Comparison of ENCODE assay signal across 14 mouse cellular contexts in genomic region chr1:134335211-134335923, GRCm38 (mm10). TPM values are rescaled to one million over a fixed set of nuclear protein-coding genes. Genes with fewer than 3 reads are reported as not detected.
DNase-seq lines count a peak whose midpoint lies in the region; ATAC-seq and TF ChIP-seq lines count a peak whose summit lies in the region.
"Had no signal": no experiment of that assay in that cellular context is flagged by ENCODE, and none has a peak within 500 bp of the region (broad histone marks: within the 10 kb centered on the region; RNA-seq: fewer than 3 reads in every experiment).

No protein-coding gene starts in this region.

- H3K27ac ChIP-seq in heart, postnatal 0 days (ENCODE audit: low read depth) = peak overlapping the region; percentile 14; the same call in 1 of the 2 replicates
- peak overlapping the region; percentile 97 for H3K27ac ChIP-seq in cerebellum, adult 2 months (ENCODE audit: insufficient read depth, low read length)
- peak overlapping the region; percentile 9; the same call in 1 of the 2 replicates for H3K27ac ChIP-seq in limb, embryonic 15.5 days
- H3K27ac ChIP-seq in midbrain, embryonic 10.5 days (replicated peaks) = no peak overlapping the region
- H3K27ac ChIP-seq: kidney, embryonic 15.5 days had no signal

- no peak for TF ChIP-seq EP300 in heart, postnatal 0 days (IDR thresholded peaks at IDR 0.05; ENCODE audit: low read depth)

- ATAC-seq in heart, postnatal 0 days (ENCODE audit: insufficient read depth, low read depth) = no peak
- peak; percentile 51 for ATAC-seq in frontal cortex, adult (ENCODE audit: low TSS enrichment)
- no peak for ATAC-seq in limb, embryonic 15.5 days (ENCODE audit: insufficient number of reproducible peaks, low FRiP score, low TSS enrichment, low read depth)
- ATAC-seq in erythroid progenitor cell, adult 5-6 weeks (replicated peaks; ENCODE audit: low FRiP score, poor library complexity, severe bottlenecking) = no peak

- TF ChIP-seq POLR2A in cerebellum, adult 2 months (IDR thresholded peaks at IDR 0.05; ENCODE audit: borderline replicate concordance, insufficient read depth, low read length) = 0 out of 2 replicates have a peak, but pooled peaks have one; percentile 7

- H3K36me3 ChIP-seq in heart, postnatal 0 days (replicated peaks; ENCODE audit: control insufficient read depth, insufficient read depth, low read length) = no peaks in the 10 kb centered on the region
- no peaks in the 10 kb centered on the region for H3K36me3 ChIP-seq in limb, embryonic 15.5 days
- no peaks in the 10 kb centered on the region for H3K36me3 ChIP-seq in midbrain, embryonic 10.5 days
- H3K36me3 ChIP-seq: kidney, embryonic 15.5 days had no signal

- H3K4me3 ChIP-seq in heart, postnatal 0 days (ENCODE audit: low read depth, low read length) = no peak overlapping the region
- H3K4me3 ChIP-seq in cerebellum, adult 2 months (replicated peaks; ENCODE audit: insufficient read depth, low read depth, low read length) = peak overlapping the region; percentile 6
- no peak overlapping the region for H3K4me3 ChIP-seq in limb, embryonic 15.5 days
- no peak overlapping the region for H3K4me3 ChIP-seq in midbrain, embryonic 10.5 days
- H3K4me3 ChIP-seq: kidney, embryonic 15.5 days had no signal

- 52% methylated on average over 13 of the region's 13 CpGs for WGBS in heart, postnatal 0 days
- 14% methylated on average over 13 of the region's 13 CpGs for WGBS in cerebellum, adult 2 months
- WGBS in limb, embryonic 15.5 days = 55% methylated on average over 13 of the region's 13 CpGs
- 87% methylated on average over 13 of the region's 13 CpGs for WGBS in midbrain, embryonic 10.5 days

- no peaks in the 10 kb centered on the region for H3K9me3 ChIP-seq in heart, postnatal 0 days (replicated peaks; ENCODE audit: control insufficient read depth, low read length)
- no peaks in the 10 kb centered on the region for H3K9me3 ChIP-seq in limb, embryonic 15.5 days
- H3K9me3 ChIP-seq in midbrain, embryonic 10.5 days (replicated peaks) = no peaks in the 10 kb centered on the region
- H3K9me3 ChIP-seq: kidney, embryonic 15.5 days had no signal

- no peak overlapping the region for H3K9ac ChIP-seq in heart, postnatal 0 days (replicated peaks; ENCODE audit: low read depth, low read length)
- H3K9ac ChIP-seq in limb, embryonic 15.5 days = no peak overlapping the region
- H3K9ac ChIP-seq: kidney, embryonic 15.5 days had no signal

- no peak overlapping the region for H3K4me2 ChIP-seq in heart, postnatal 0 days (ENCODE audit: low read depth, low read length)
- H3K4me2 ChIP-seq in limb, embryonic 15.5 days = no peak overlapping the region
- H3K4me2 ChIP-seq: kidney, embryonic 15.5 days had no signal

- DNase-seq in heart, postnatal 0 days (ENCODE audit: low spot score) = no peak
- no peak for DNase-seq in heart, adult 9 months (ENCODE audit: low spot score in 2 of 2)
- DNase-seq in cerebellum, adult 2 months = peak; percentile 91 to 96
- DNase-seq in midbrain, embryonic 10.5 days (ENCODE audit: low spot score) = no peak
- DNase-seq: embryo, embryonic 11 days; lung, adult 18-20 months; thymus, postnatal 25 days had no signal

- no peak for TF ChIP-seq CTCF in heart, postnatal 0 days (IDR thresholded peaks at IDR 0.05; ENCODE audit: low read depth)
- no peak for TF ChIP-seq CTCF in cerebellum, adult 2 months (IDR thresholded peaks at IDR 0.05; ENCODE audit: borderline replicate concordance, insufficient read depth, low read depth, low read length)

- no peaks in the 10 kb centered on the region for H3K27me3 ChIP-seq in heart, postnatal 0 days (ENCODE audit: control insufficient read depth, insufficient read depth, low read length)
- no peaks in the 10 kb centered on the region for H3K27me3 ChIP-seq in cerebellum, adult 2 months (ENCODE audit: control insufficient read depth, insufficient read depth, low read length)
- no peaks in the 10 kb centered on the region for H3K27me3 ChIP-seq in limb, embryonic 15.5 days
- H3K27me3 ChIP-seq in midbrain, embryonic 10.5 days (ENCODE audit: low read depth, poor library complexity, severe bottlenecking) = no peaks in the 10 kb centered on the region
- H3K27me3 ChIP-seq: kidney, embryonic 15.5 days had no signal

- peaks cover 52% of the 10 kb centered on the region for H3K4me1 ChIP-seq in heart, postnatal 0 days (ENCODE audit: control insufficient read depth, insufficient read depth)
- peaks cover 71% of the 10 kb centered on the region for H3K4me1 ChIP-seq in cerebellum, adult 2 months (ENCODE audit: control insufficient read depth, insufficient read depth, low read length)
- peaks cover 37% of the 10 kb centered on the region for H3K4me1 ChIP-seq in limb, embryonic 15.5 days
- H3K4me1 ChIP-seq in midbrain, embryonic 10.5 days = peaks cover 13% of the 10 kb centered on the region; the same call in 1 of the 2 replicates

RNA-seq across cellular contexts. Expression of gene Ppfia4, which starts 2.6 kb away (rescaled TPM):
- 5.2 and 12.3 TPM in 2 replicates for total RNA-seq in heart, postnatal 0 days (2014; rRNA removed; ENCODE audit: low replicate concordance)
- polyA plus RNA-seq in heart, postnatal 0 days (2015; fragmentation: Nextera tagmentation; extraction: Ambion mirVana) = 6.2 and 6.4 TPM in 2 replicates
- polyA plus RNA-seq in cerebellum, adult 2 months (2012; rRNA removed) = 192 and 220 TPM in 2 replicates
- 7.5 and 11.1 TPM in 2 replicates for polyA plus RNA-seq in limb, embryonic 15.5 days (2015; fragmentation: Nextera tagmentation; extraction: Ambion mirVana)
- total RNA-seq in erythroid progenitor cell, adult 5-6 weeks (2015; ENCODE audit: low replicate concordance) = 0.42 and 0.72 TPM in 2 replicates
- 3.0 TPM in 1 of 2 replicates, not detected in the other for total RNA-seq in erythroid progenitor cell, adult 5-6 weeks (2017; ENCODE audit: low replicate concordance)
- polyA plus RNA-seq in midbrain, embryonic 10.5 days (2016; fragmentation: Nextera tagmentation; extraction: Ambion mirVana) = 2.0 and 3.5 TPM in 2 replicates

RNA-seq across cellular contexts. Expression of gene Tmem183a, which starts 26.4 kb away (rescaled TPM):
- total RNA-seq in heart, postnatal 0 days (2014; rRNA removed; ENCODE audit: low replicate concordance) = 51.8 and 59.8 TPM in 2 replicates
- polyA plus RNA-seq in heart, postnatal 0 days (2015; fragmentation: Nextera tagmentation; extraction: Ambion mirVana) = 30.1 and 31.1 TPM in 2 replicates
- 66.2 and 68.4 TPM in 2 replicates for polyA plus RNA-seq in cerebellum, adult 2 months (2012; rRNA removed)
- polyA plus RNA-seq in limb, embryonic 15.5 days (2015; fragmentation: Nextera tagmentation; extraction: Ambion mirVana) = 80.2 and 80.3 TPM in 2 replicates
- 52.0 and 62.3 TPM in 2 replicates for total RNA-seq in erythroid progenitor cell, adult 5-6 weeks (2015; ENCODE audit: low replicate concordance)
- total RNA-seq in erythroid progenitor cell, adult 5-6 weeks (2017; ENCODE audit: low replicate concordance) = 72.4 and 84.7 TPM in 2 replicates
- polyA plus RNA-seq in midbrain, embryonic 10.5 days (2016; fragmentation: Nextera tagmentation; extraction: Ambion mirVana) = 122 and 128 TPM in 2 replicates

RNA-seq across cellular contexts. Expression of gene Myog, which starts 45.6 kb away (rescaled TPM):
- total RNA-seq in heart, postnatal 0 days (2014; rRNA removed; ENCODE audit: low replicate concordance) = not detected in 2 replicates
- 0.25 and 0.31 TPM in 2 replicates for polyA plus RNA-seq in heart, postnatal 0 days (2015; fragmentation: Nextera tagmentation; extraction: Ambion mirVana)
- polyA plus RNA-seq in cerebellum, adult 2 months (2012; rRNA removed) = 0.06 TPM in 1 of 2 replicates, not detected in the other
- 117 and 227 TPM in 2 replicates for polyA plus RNA-seq in limb, embryonic 15.5 days (2015; fragmentation: Nextera tagmentation; extraction: Ambion mirVana)
- total RNA-seq in erythroid progenitor cell, adult 5-6 weeks (2015; ENCODE audit: low replicate concordance) = not detected in 2 replicates
- total RNA-seq in erythroid progenitor cell, adult 5-6 weeks (2017; ENCODE audit: low replicate concordance) = not detected in 2 replicates
- polyA plus RNA-seq in midbrain, embryonic 10.5 days (2016; fragmentation: Nextera tagmentation; extraction: Ambion mirVana) = 0.07 TPM in 1 of 2 replicates, not detected in the other
- total RNA-seq: adrenal gland, adult 18-20 months had no signal
- polyA plus RNA-seq: midbrain, postnatal 0 days had no signal

RNA-seq across cellular contexts. Expression of gene 4933406M09Rik, which starts 50.4 kb away (rescaled TPM):
- total RNA-seq in heart, postnatal 0 days (2014; rRNA removed; ENCODE audit: low replicate concordance) = not detected in 2 replicates
- polyA plus RNA-seq in heart, postnatal 0 days (2015; fragmentation: Nextera tagmentation; extraction: Ambion mirVana) = not detected in 2 replicates
- not detected in 2 replicates for polyA plus RNA-seq in cerebellum, adult 2 months (2012; rRNA removed)
- not detected in 2 replicates for polyA plus RNA-seq in limb, embryonic 15.5 days (2015; fragmentation: Nextera tagmentation; extraction: Ambion mirVana)
- not detected in 2 replicates for total RNA-seq in erythroid progenitor cell, adult 5-6 weeks (2015; ENCODE audit: low replicate concordance)
- total RNA-seq in erythroid progenitor cell, adult 5-6 weeks (2017; ENCODE audit: low replicate concordance) = not detected in 2 replicates
- polyA plus RNA-seq in midbrain, embryonic 10.5 days (2016; fragmentation: Nextera tagmentation; extraction: Ambion mirVana) = not detected in 2 replicates
- total RNA-seq: adrenal gland, adult 18-20 months; gastrocnemius, adult 8-10 months; midbrain, postnatal 0 days had no signal
- polyA plus RNA-seq: kidney, embryonic 15.5 days; midbrain, postnatal 0 days had no signal

Comparison
In these comparisons a context has a peak if more than half of its experiments do, and no peak if none do; other contexts are left out.
1. DNase-seq: peak in cerebellum, adult 2 months (2 of 2); none in heart, postnatal 0 days (single experiment), heart, adult 9 months (0 of 2) and midbrain, embryonic 10.5 days (single experiment).
2. RNA of gene Ppfia4, which starts 2.6 kb away (polyA plus RNA-seq): 192 to 220 TPM in cerebellum, adult 2 months; 7.5 to 11.1 TPM in limb, embryonic 15.5 days, 6.2 to 6.4 TPM in heart, postnatal 0 days and 2.0 to 3.5 TPM in midbrain, embryonic 10.5 days; every median in the first group is over 10 times any median in the second.
3. RNA of gene Myog, which starts 45.6 kb away (polyA plus RNA-seq): 117 to 227 TPM in limb, embryonic 15.5 days; 0.25 to 0.31 TPM in heart, postnatal 0 days, 0.07 TPM in midbrain, embryonic 10.5 days and 0.06 TPM in cerebellum, adult 2 months; every median in the first group is over 10 times any median in the second.